Mouse (Mus musculus) testis, adult 2 months (tissue): ENCODE measurements around the gene Fhad1.

Experiments
- CTCF ChIP-seq: fragments of 200-500 bp; IDR thresholded peaks from 2 replicates; pipeline ENCODE4 v1.5.1; 2012; ENCODE audit warnings: low read depth, mild to moderate bottlenecking, inconsistent platforms, low read length, moderate library complexity; ENCODE audit not compliant: control insufficient read depth, insufficient read depth, insufficient replicate concordance
- POLR2A ChIP-seq: fragments of 200-500 bp; IDR thresholded peaks from 2 replicates; pipeline ENCODE4 v1.6.1; 2012; ENCODE audit warnings: low read depth, mild to moderate bottlenecking, inconsistent platforms, low read length, moderate library complexity; ENCODE audit not compliant: control insufficient read depth

- TF ChIP-seq CTCF (no peak), POLR2A (no peak)
Observed at GRCm38 (mm10) chr4:142060455-142061378, 45.8 kb upstream of the Fhad1 start.
